Mouse (Mus musculus): ENCODE results near the gene Gpbp1.

Gpbp1 gene

GRCm38 (mm10) chr13:111467350-111467749 is 22.6 kb downstream of the Gpbp1 start:
- no peak for DNase-seq (ENCODE audit: low spot score in 2 of 2)

- DNase-seq (ENCODE audit: low spot score in 2 of 2) = no peak
Measured at GRCm38 (mm10) chr13:111461424-111461823, 28.5 kb downstream of the Gpbp1 start.

- no peak for DNase-seq (ENCODE audit: low spot score in 2 of 2)
Measured at GRCm38 (mm10) chr13:111456790-111457189, 33.1 kb downstream of the Gpbp1 start.

- DNase-seq (ENCODE audit: low spot score in 2 of 2) = no peak
Measured at GRCm38 (mm10) chr13:111444325-111444724, 45.6 kb downstream of the Gpbp1 start.

- DNase-seq (ENCODE audit: low spot score in 2 of 2) = no peak
Measured at GRCm38 (mm10) chr13:111431174-111431573, 58.7 kb downstream of the Gpbp1 start.

GRCm38 (mm10) chr13:111421330-111421729 is 68.6 kb downstream of the Gpbp1 start:
- no peak for DNase-seq (ENCODE audit: low spot score in 2 of 2)

GRCm38 (mm10) chr13:111418087-111418486 is 71.8 kb downstream of the Gpbp1 start:
- DNase-seq (ENCODE audit: low spot score in 2 of 2) = no peak

- peak; percentile 48 to 72 for DNase-seq (ENCODE audit: low spot score in 2 of 2)
Measured at GRCm38 (mm10) chr13:111413156-111413555, 76.8 kb downstream of the Gpbp1 start.

- DNase-seq (ENCODE audit: low spot score in 2 of 2) = peak; percentile 35 to 53
Measured at GRCm38 (mm10) chr13:111410831-111411230, 79.1 kb downstream of the Gpbp1 start.

- peak in 1 of 2 experiments; percentile 27 for DNase-seq (ENCODE audit: low spot score in 2 of 2)
Measured at GRCm38 (mm10) chr13:111406859-111407389, 83.0 kb downstream of the Gpbp1 start.

- no peak for DNase-seq (ENCODE audit: low spot score in 2 of 2)
Measured at GRCm38 (mm10) chr13:111405956-111406355, 84.0 kb downstream of the Gpbp1 start.

- DNase-seq (ENCODE audit: low spot score in 2 of 2) = no peak
Measured at GRCm38 (mm10) chr13:111397600-111398151, 92.2 kb downstream of the Gpbp1 start.

GRCm38 (mm10) chr13:111397061-111397460 is 92.8 kb downstream of the Gpbp1 start:
- no peak for DNase-seq (ENCODE audit: low spot score in 2 of 2)

- DNase-seq (ENCODE audit: low spot score in 2 of 2) = no peak
Measured at GRCm38 (mm10) chr13:111395528-111395927, 94.4 kb downstream of the Gpbp1 start.

GRCm38 (mm10) chr13:111394904-111395303 is 95.0 kb downstream of the Gpbp1 start:
- peak; percentile 26 to 52 for DNase-seq (ENCODE audit: low spot score in 2 of 2)

- DNase-seq (ENCODE audit: low spot score in 2 of 2) = peak; percentile 74 to 75
Measured at GRCm38 (mm10) chr13:111394341-111394740, 95.6 kb downstream of the Gpbp1 start.

GRCm38 (mm10) chr13:111393426-111393825 is 96.5 kb downstream of the Gpbp1 start:
- DNase-seq (ENCODE audit: low spot score in 2 of 2) = no peak

GRCm38 (mm10) chr13:111391426-111391825 is 98.5 kb downstream of the Gpbp1 start:
- no peak for DNase-seq (ENCODE audit: low spot score in 2 of 2)

GRCm38 (mm10) chr13:111391011-111391410 is 98.9 kb downstream of the Gpbp1 start:
- no peak for DNase-seq (ENCODE audit: low spot score in 2 of 2)

- no peak for DNase-seq (ENCODE audit: low spot score in 2 of 2)
Measured at GRCm38 (mm10) chr13:111384011-111384985, 105.6 kb downstream of the Gpbp1 start.
